Mouse (Mus musculus) hindbrain, embryonic 11.5 days (tissue): ENCODE data around the gene Ly6g6e. TPM values are rescaled to one million over a fixed set of nuclear protein-coding genes. Genes with fewer than 3 reads are reported as not detected.
A peak's percentile ranks its signal among the peaks of the same experiment; 100 is the strongest.

ENCODE experiments used
- ATAC-seq: fragments of 200-750 bp; cut with Nextera tagmentation; 2 replicates; pipeline ENCODE4 v1.8.0; 2017; ENCODE audit warnings: mild to moderate bottlenecking, moderate TSS enrichment, moderate library complexity; ENCODE audit not compliant: low FRiP score
- DNase-seq: peaks from one replicate; pipeline ENCODE4 v3.0.0-alpha.2; 2015; ENCODE audit warnings: low spot score
- H3K27ac ChIP-seq: fragments of 300-500 bp; sonication (generic); 2 replicates; pipeline ENCODE4 v1.5.1; 2014; ENCODE audit warnings: mild to moderate bottlenecking, low read depth, low read length
- H3K27me3 ChIP-seq: fragments of 300-500 bp; sonication (generic); 2 replicates; pipeline ENCODE4 v1.6.1; 2014; ENCODE audit warnings: mild to moderate bottlenecking, low read length, moderate library complexity, mixed read lengths; ENCODE audit not compliant: control insufficient read depth, insufficient read depth
- H3K36me3 ChIP-seq: fragments of 300-500 bp; sonication (generic); 2 replicates; pipeline ENCODE4 v1.6.1; 2014; ENCODE audit warnings: mild to moderate bottlenecking, low read length, moderate library complexity, mixed read lengths; ENCODE audit not compliant: control insufficient read depth, insufficient read depth
- H3K4me1 ChIP-seq: fragments of 300-500 bp; sonication (generic); replicated peaks from 2 replicates; pipeline ENCODE4 v1.6.1; 2014; ENCODE audit warnings: low read length, mixed read lengths; ENCODE audit not compliant: control insufficient read depth, insufficient read depth
- H3K4me2 ChIP-seq: fragments of 300-500 bp; sonication (generic); replicated peaks from 2 replicates; pipeline ENCODE4 v1.6.1; 2014; ENCODE audit warnings: mild to moderate bottlenecking, low read depth, low read length
- H3K4me3 ChIP-seq: fragments of 300-500 bp; sonication (generic); 2 replicates; pipeline ENCODE4 v1.5.1; 2014; ENCODE audit warnings: low read depth, low read length
- H3K9ac ChIP-seq: fragments of 300-500 bp; sonication (generic); 2 replicates; pipeline ENCODE4 v1.6.1; 2014; ENCODE audit warnings: low read depth, low read length
- H3K9me3 ChIP-seq: fragments of 300-500 bp; sonication (generic); 2 replicates; pipeline ENCODE4 v1.6.1; 2016; ENCODE audit warnings: low read length; ENCODE audit not compliant: control insufficient read depth
- WGBS: fragments of 180-500 bp; shearing (Covaris S2); extraction: QIAGEN DNeasy Blood & Tissue Kit; methylation state at CpG from one replicate; pipeline ENCODE4 v1.1.7; 2014; 5-methylcytosine and 5-hydroxymethylcytosine counted together
- polyA plus RNA-seq: library from polyadenylated mRNA; unstranded; fragments of >200 nt; fragmentation: Nextera tagmentation; extraction: Ambion mirVana; gene quantifications from 2 replicates; pipeline ENCODE4 v1.2.1, GENCODE M21; 2014

Gene Ly6g6e
- polyA plus RNA-seq, 1 experiment from 2014 or later = 0.42 TPM

DNA sequence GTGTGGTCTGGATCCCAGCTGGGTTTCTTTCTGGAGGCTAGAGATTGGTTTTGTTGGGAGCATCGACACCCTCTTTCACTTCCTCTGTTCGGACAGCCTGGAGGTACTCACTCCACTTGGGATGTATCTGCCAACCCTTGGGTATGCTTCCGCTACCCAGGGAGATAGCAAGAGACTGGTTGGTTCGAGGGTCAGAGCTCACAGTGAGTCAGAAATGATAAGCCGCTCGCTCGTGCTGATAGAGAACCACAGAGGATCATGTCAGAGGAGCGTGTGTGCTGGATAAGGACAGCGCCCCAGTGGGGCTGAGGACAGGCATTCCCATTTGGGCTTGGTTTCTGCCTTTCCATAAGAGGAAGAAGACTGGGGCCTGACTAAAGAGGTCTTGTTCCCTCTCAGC lies 3.1 kb downstream of the Ly6g6e start:
- ATAC-seq (no peak), DNase-seq (no peak)
- H3K4me2 ChIP-seq = no peak overlapping the region
- no peak overlapping the region for H3K27ac ChIP-seq
- H3K4me1 ChIP-seq = 0 out of 2 replicates have a peak, but pooled peaks cover 7% of the 10 kb centered on the region
- no peaks in the 10 kb centered on the region for H3K36me3 ChIP-seq
- H3K4me3 ChIP-seq = no peak overlapping the region
- WGBS = 74% methylated on average over 9 of the region's 9 CpGs
- H3K9ac ChIP-seq = 0 out of 2 replicates have a peak overlapping the region, but pooled peaks have one; percentile 21
- no peaks in the 10 kb centered on the region for H3K27me3 ChIP-seq
- H3K9me3 ChIP-seq = no peaks in the 10 kb centered on the region

GRCm38 (mm10) chr17:35080248-35080647 lies 3.5 kb downstream of the Ly6g6e start:
- ATAC-seq (no peak), DNase-seq (no peak)
- Histone ChIP-seq H3K4me1 (0 out of 2 replicates have a peak, but pooled peaks cover 7% of the 10 kb centered on the region), H3K9ac (0 out of 2 replicates have a peak overlapping the region, but pooled peaks have one; percentile 21), H3K4me2 (no peak overlapping the region), H3K27ac (no peak overlapping the region), H3K4me3 (no peak overlapping the region), H3K36me3 (no peaks in the 10 kb centered on the region), H3K27me3 (no peaks in the 10 kb centered on the region), H3K9me3 (no peaks in the 10 kb centered on the region)
- WGBS = 71% methylated on average over 6 of the region's 6 CpGs

GRCm38 (mm10) chr17:35080710-35081109 lies 4.0 kb downstream of the Ly6g6e start:
- Histone ChIP-seq H3K9me3 (no peaks in the 10 kb centered on the region), H3K27ac (no peak overlapping the region), H3K4me2 (no peak overlapping the region), H3K27me3 (no peaks in the 10 kb centered on the region), H3K4me1 (0 out of 2 replicates have a peak, but pooled peaks cover 7% of the 10 kb centered on the region), H3K9ac (no peak overlapping the region), H3K36me3 (no peaks in the 10 kb centered on the region), H3K4me3 (no peak overlapping the region)
- DNase-seq (no peak), ATAC-seq (no peak)
- WGBS = 62% methylated on average over 4 of the region's 4 CpGs

GRCm38 (mm10) chr17:35082841-35083576 lies 6.3 kb downstream of the Ly6g6e start:
- H3K27ac ChIP-seq = no peak overlapping the region
- 0 out of 2 replicates have a peak, but pooled peaks cover 2% of the 10 kb centered on the region for H3K4me1 ChIP-seq
- H3K36me3 ChIP-seq = no peaks in the 10 kb centered on the region
- no peak for ATAC-seq
- no peak for DNase-seq
- WGBS = 86% methylated on average over 16 of the region's 16 CpGs
- no peak overlapping the region for H3K9ac ChIP-seq
- H3K9me3 ChIP-seq = no peaks in the 10 kb centered on the region
- no peaks in the 10 kb centered on the region for H3K27me3 ChIP-seq
- no peak overlapping the region for H3K4me2 ChIP-seq
- H3K4me3 ChIP-seq = no peak overlapping the region

DNA sequence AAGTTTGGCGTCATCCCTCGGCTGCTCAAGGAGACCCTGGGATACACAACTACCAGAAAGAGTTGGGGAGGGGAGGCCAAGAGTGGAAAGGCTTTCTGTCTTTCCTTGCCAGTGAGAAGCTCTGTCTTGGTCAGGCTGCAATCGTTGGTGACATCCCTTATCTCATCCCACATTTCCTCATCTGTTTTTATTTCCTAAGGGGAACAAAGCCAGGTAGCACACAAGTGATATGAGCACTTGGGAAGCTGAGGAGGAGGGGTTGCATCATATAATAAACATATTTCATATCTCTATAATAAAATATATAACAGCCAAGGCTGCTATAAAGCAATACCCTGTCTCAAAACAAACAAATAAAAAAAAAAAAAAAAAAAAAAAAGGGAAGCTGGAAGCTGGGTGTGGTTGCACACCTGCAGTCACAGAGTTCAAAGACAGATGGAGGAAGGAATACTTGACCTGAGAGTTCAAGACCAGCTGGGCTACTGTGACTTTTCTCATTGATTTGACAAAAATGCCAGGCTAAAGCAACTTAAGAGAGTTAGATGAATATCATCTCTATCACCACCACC lies 7.3 kb downstream of the Ly6g6e start:
- H3K9me3 ChIP-seq = no peaks in the 10 kb centered on the region
- no peak overlapping the region for H3K4me2 ChIP-seq
- no peak overlapping the region for H3K4me3 ChIP-seq
- WGBS = 86% methylated on average over 3 of the region's 3 CpGs
- H3K27ac ChIP-seq = no peak overlapping the region
- no peaks in the 10 kb centered on the region for H3K27me3 ChIP-seq
- H3K9ac ChIP-seq = no peak overlapping the region
- no peaks in the 10 kb centered on the region for H3K36me3 ChIP-seq
- no peaks in the 10 kb centered on the region for H3K4me1 ChIP-seq
- DNase-seq (no peak), ATAC-seq (no peak)

- ATAC-seq = no peak
- DNase-seq = no peak
- no peaks in the 10 kb centered on the region for H3K27me3 ChIP-seq
- 83% methylated on average over 7 of the region's 7 CpGs for WGBS
- H3K9me3 ChIP-seq = no peaks in the 10 kb centered on the region
- no peak within 1 kb of the TSS for H3K4me3 ChIP-seq
- H3K4me1 ChIP-seq = peaks cover 4% of the 10 kb centered on the region; the same call in 1 of the 2 replicates
- H3K36me3 ChIP-seq = no peaks in the 10 kb centered on the region
- H3K9ac ChIP-seq = no peak within 1 kb of the TSS
- no peak within 1 kb of the TSS for H3K27ac ChIP-seq
- H3K4me2 ChIP-seq = no peak within 1 kb of the TSS
Measured at GRCm38 (mm10) chr17:35085208-35085865, 8.6 kb downstream of the Ly6g6e start, which contains the start of gene Ly6g6f. Gene Ly6g6f, minus strand, starts transcription at chr17:35085610.

DNA sequence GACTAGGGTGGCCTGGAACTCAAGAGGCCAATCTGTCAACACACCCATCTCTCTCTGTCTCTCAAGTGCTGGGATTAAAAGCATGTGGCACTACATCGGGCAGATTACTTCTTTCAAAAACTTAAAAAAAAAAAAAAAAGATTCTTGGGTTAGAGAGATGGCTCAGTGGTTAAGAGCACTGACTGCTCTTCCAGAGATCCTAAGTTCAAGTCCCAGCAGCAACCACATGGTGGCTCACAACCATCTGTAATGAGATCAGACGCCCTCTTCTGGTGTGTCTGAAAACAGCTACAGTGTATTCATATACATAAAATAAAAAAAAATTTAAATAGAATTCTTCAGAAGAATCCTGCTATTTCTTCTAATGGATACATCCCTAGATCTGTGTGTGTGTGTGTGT lies 11.4 kb downstream of the Ly6g6e start:
- WGBS = 64% methylated on average over 2 of the region's 2 CpGs
- no peak overlapping the region for H3K27ac ChIP-seq
- H3K4me1 ChIP-seq = peaks cover 7% of the 10 kb centered on the region; the same call in 1 of the 2 replicates
- no peaks in the 10 kb centered on the region for H3K27me3 ChIP-seq
- no peak for DNase-seq
- 0 out of 2 replicates have a peak, but pooled peaks cover 6% of the 10 kb centered on the region for H3K36me3 ChIP-seq
- ATAC-seq = no peak
- H3K4me2 ChIP-seq = no peak overlapping the region
- H3K9me3 ChIP-seq = no peaks in the 10 kb centered on the region
- H3K4me3 ChIP-seq = no peak overlapping the region
- H3K9ac ChIP-seq = no peak overlapping the region

DNA sequence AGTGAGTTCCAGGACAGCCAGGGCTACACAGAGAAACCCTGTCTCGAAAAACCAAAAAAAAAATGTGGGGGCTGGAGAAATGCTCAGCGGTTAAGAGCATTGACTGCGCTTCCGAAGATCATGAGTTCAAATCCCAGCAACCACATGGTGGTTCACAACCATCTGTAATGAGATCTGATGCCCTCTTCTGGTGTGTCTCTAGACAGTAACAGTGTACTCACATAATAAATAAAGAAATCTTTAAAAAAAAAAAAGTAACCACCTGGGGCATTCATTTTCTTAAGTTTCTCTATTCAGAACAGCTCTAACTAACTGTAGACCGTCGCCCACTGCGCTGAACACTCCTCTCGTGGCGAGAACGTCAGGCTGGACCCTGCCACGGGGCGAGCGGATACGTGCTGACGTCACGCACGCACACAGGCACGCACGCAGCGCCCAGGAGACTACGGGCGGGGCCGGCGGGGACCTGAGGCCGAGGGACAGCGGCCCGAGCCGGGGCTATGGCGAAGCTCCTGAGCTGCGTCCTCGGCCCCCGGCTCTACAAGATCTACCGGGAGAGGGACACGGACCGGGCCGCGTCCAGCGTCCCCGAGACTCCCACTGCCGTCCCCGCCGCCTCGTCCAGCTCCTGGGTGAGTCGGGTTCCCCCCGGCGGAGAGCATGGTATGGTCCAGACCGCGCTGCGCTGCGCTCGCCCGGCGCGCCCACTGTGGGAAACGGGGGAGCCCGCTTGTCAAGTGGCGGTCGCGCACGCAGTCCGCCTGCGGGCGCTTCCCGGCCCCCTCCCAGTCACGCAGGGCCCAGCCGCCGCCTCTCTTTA lies 12.3 kb downstream of the Ly6g6e start, which contains the start of gene Abhd16a:
Gene Abhd16a, plus strand, starts transcription at position 439 of the 820 bp plus-strand sequence.
- Histone ChIP-seq H3K9ac (peak within 1 kb of the TSS; percentile 83), H3K4me2 (peak within 1 kb of the TSS; percentile 47), H3K4me1 (peaks cover 7% of the 10 kb centered on the region; the same call in 1 of the 2 replicates), H3K36me3 (0 out of 2 replicates have a peak, but pooled peaks cover 6% of the 10 kb centered on the region), H3K27me3 (no peaks in the 10 kb centered on the region), H3K4me3 (peak within 1 kb of the TSS; percentile 54), H3K27ac (peak within 1 kb of the TSS; percentile 95), H3K9me3 (no peaks in the 10 kb centered on the region)
- WGBS = 3% methylated on average over 61 of the region's 67 CpGs
- peak; percentile 96 for DNase-seq
- peak; percentile 98 for ATAC-seq
